12 mouse cellular contexts compared by ENCODE assay signal in the genomic region with DNA sequence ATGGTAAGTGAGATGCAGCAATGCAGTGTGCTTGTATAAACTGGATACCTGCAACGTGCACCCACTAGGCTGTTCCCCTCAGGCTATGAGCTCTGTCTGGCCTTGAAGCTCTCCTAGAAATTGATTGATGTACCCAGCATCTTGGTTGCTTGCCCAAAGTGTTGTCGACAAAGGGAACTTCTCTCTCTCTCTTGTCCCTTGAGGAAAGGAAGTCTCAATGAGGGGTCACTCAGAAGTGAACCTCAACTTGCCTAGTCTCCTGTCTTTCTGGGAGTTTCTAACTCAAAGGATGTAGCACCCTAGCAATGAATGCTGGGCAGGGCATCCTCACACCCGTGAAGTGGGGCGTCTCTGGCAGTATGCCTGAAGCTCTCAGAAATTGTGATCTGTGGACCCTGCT.
DNase-seq lines count a peak whose midpoint lies in the region.
"Had no signal": no experiment of that assay in that cellular context is flagged by ENCODE, and none has a peak within 500 bp of the region (broad histone marks: within the 10 kb centered on the region; RNA-seq: fewer than 3 reads in every experiment).

No protein-coding gene starts in this region.

- DNase-seq in kidney, adult 11 months = peak; percentile 20
- no peak for DNase-seq in kidney, postnatal 14 days
- peak; percentile 30 to 32 for DNase-seq in kidney, postnatal 36 days
- no peak for DNase-seq in kidney, adult 18-20 months
- peak; percentile 25 for DNase-seq in adrenal gland, postnatal 10 days
- no peak for DNase-seq in layer of hippocampus, postnatal 36 days
- DNase-seq: cerebellum, adult 18-20 months; cerebellum, adult 9-11 months; gastrocnemius, postnatal 10 days; heart, adult 18-20 months; heart, postnatal 10 days; heart, postnatal 4 days had no signal

Comparison
In these comparisons a context has a peak if more than half of its experiments do, and no peak if none do; other contexts are left out.
1. DNase-seq: peak in kidney, adult 11 months (single experiment), kidney, postnatal 36 days (2 of 2) and adrenal gland, postnatal 10 days (single experiment); none in kidney, postnatal 14 days (single experiment), kidney, adult 18-20 months (single experiment) and layer of hippocampus, postnatal 36 days (0 of 2).